Mouse (Mus musculus): Measurements from ENCODE around the gene Gna14. TPM values are rescaled to one million over a fixed set of nuclear protein-coding genes. Genes with fewer than 3 reads are reported as not detected.

Gene Gna14
- 1.3 TPM in 2 replicates for polyA plus RNA-seq (2015; fragmentation: Nextera tagmentation; extraction: Ambion mirVana)

DNA sequence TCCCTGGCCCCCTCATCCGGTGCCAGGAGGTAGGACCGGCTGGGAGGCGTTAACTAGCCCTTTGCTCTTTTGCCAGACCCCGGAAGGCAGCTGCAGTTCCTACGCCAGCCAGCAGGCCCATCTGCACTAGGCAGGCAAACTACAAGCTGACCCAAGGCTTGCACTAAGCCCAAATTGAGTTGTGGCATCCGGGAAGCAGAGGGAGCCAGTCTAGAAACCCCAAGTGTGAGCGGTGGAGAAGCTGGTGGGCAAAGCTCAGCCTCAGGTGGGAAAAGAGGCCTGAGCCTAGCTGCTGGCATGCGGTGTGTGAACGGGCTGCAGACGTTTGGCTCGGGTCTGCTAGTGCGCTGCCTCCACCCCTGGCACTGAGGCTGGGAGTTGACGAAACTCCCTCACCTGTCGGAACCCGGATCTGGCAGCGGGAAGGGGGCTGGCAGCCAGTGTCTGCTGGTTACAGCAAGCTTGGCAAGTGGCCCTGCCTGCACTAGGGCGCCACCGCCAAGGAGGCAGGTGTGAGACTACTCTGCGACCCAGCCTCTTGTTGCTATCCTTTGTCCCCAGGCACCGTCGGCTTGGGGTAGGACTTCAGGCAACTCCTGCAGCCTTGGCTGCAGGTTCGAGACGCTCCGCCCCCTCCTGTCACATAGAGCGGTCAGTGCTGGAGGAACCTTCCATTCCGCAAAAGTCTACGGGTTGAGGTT, at the start of gene Gna14:
TSS of gene Gna14 (plus strand) at position 232 of the 701 bp plus-strand sequence.
- Histone ChIP-seq H3K36me3 (no peaks in the 10 kb centered on the region), H3K4me2 (replicated peaks) (peak within 1 kb of the TSS; percentile 66), H3K27ac (replicated peaks) (no peak within 1 kb of the TSS), H3K9ac (replicated peaks) (peak within 1 kb of the TSS; percentile 34; the same call in 1 of the 2 replicates), H3K4me1 (peaks cover 22% of the 10 kb centered on the region), H3K4me3 (peak within 1 kb of the TSS; percentile 42), H3K9me3 (no peaks in the 10 kb centered on the region), H3K27me3 (peaks cover 33% of the 10 kb centered on the region)
- WGBS: 2% methylated on average over 27 of the region's 27 CpGs
- peak; percentile 75 for ATAC-seq (replicated peaks)

DNA sequence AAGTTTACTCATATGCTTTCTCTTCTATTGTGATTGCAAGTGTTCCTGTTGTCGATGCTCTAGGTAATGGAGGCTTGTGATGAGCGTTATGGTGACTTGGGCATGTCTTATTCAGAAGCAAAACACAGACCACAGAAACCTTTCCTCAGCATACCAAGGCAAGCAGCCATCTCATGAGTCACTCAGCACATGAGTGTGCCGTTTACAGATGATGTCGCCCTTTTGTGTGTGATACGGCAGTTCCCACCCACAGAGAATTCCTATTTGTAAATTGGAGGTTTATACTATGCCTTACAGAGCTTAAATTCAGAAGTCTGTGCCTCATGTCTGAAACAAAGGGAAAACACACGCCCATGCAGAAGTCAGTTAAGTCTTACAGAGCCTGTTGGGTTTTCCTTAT, 49.0 kb upstream of the Gna14 start:
- Histone ChIP-seq H3K9ac (replicated peaks) (no peak overlapping the region), H3K4me2 (replicated peaks) (no peak overlapping the region), H3K4me3 (no peak overlapping the region), H3K9me3 (no peaks in the 10 kb centered on the region), H3K27ac (replicated peaks) (no peak overlapping the region), H3K36me3 (no peaks in the 10 kb centered on the region), H3K27me3 (no peaks in the 10 kb centered on the region), H3K4me1 (peaks cover 20% of the 10 kb centered on the region)
- 30% methylated on average over 6 of the region's 6 CpGs for WGBS
- no peak; the same call in 1 of the 2 replicates for ATAC-seq (replicated peaks)

DNA sequence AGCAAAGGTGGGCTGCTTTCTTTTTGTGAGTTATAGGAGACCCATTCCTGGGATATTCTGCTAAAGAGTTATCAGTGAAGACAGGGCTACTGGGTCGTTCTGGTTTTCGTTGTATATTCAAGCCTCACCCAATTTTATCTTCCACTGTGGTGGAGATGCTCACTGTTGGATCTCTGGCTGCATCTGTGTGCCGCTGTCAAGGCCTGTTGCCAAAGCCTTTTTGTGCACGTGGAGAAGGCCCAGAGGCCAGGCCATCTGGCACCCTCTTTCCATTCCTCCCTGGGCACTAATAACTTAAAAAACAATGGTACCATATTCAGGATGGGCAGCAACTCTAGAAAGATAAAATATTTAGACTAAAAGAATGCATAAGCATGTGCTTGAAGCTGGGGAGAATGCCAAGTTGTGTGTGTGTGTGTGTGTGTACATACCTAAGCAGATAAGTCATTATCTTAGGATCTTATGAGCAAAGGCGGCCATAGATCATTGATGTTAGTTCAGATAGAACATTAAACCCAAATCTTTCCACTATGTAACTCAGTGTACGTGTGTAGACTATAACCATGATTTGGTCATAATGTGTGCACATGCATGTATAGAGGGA, 45.3 kb upstream of the Gna14 start:
- Histone ChIP-seq H3K27me3 (no peaks in the 10 kb centered on the region), H3K4me2 (replicated peaks) (no peak overlapping the region), H3K9me3 (no peaks in the 10 kb centered on the region), H3K27ac (replicated peaks) (no peak overlapping the region), H3K4me3 (no peak overlapping the region), H3K4me1 (peaks cover 9% of the 10 kb centered on the region), H3K9ac (replicated peaks) (no peak overlapping the region), H3K36me3 (no peaks in the 10 kb centered on the region)
- ATAC-seq (replicated peaks): no peak
- 80% methylated on average over 6 of the region's 6 CpGs for WGBS

DNA sequence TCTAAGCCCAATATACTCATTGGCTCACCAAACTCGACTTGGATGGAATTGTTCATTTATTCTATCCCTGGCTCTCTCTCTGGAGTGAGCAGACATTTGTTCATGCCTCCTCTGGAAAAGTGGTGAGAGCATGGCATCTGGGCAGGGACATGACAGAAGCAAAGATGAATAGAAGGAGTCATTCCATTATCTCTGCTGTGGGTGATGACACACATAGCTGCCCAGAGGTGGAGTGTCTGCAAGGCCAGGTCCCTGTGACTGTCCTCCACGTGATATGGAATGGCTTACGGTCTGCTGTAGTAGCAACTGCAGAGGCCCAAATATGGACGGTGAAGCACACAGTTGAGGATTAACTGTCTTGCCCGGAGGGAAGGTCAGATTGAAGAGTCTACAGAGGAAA, 41.2 kb upstream of the Gna14 start:
- no peaks in the 10 kb centered on the region for H3K36me3 ChIP-seq
- no peak overlapping the region for H3K4me3 ChIP-seq
- no peak overlapping the region for H3K27ac ChIP-seq (replicated peaks)
- H3K9ac ChIP-seq (replicated peaks): no peak overlapping the region
- H3K9me3 ChIP-seq: no peaks in the 10 kb centered on the region
- no peak overlapping the region for H3K4me2 ChIP-seq (replicated peaks)
- H3K27me3 ChIP-seq: no peaks in the 10 kb centered on the region
- no peak for ATAC-seq (replicated peaks)
- no peaks in the 10 kb centered on the region for H3K4me1 ChIP-seq
- 91% methylated on average over 5 of the region's 5 CpGs for WGBS

- 92% methylated on average over 6 of the region's 6 CpGs for WGBS
- ATAC-seq (replicated peaks): no peak
- Histone ChIP-seq H3K27ac (replicated peaks) (no peak overlapping the region), H3K9me3 (no peaks in the 10 kb centered on the region), H3K4me3 (no peak overlapping the region), H3K36me3 (no peaks in the 10 kb centered on the region), H3K27me3 (no peaks in the 10 kb centered on the region), H3K4me2 (replicated peaks) (no peak overlapping the region), H3K9ac (replicated peaks) (no peak overlapping the region), H3K4me1 (no peaks in the 10 kb centered on the region)
These were observed 32.5 kb upstream of the Gna14 start for GRCm38 (mm10) chr19:16403101-16403500.

GRCm38 (mm10) chr19:16407727-16408126, 27.8 kb upstream of the Gna14 start:
- H3K4me1 ChIP-seq: no peaks in the 10 kb centered on the region
- no peak overlapping the region for H3K4me2 ChIP-seq (replicated peaks)
- WGBS: 89% methylated on average over 1 of the region's 1 CpGs
- no peaks in the 10 kb centered on the region for H3K9me3 ChIP-seq
- no peak overlapping the region for H3K4me3 ChIP-seq
- ATAC-seq (replicated peaks): no peak
- no peaks in the 10 kb centered on the region for H3K36me3 ChIP-seq
- H3K27ac ChIP-seq (replicated peaks): no peak overlapping the region
- no peak overlapping the region for H3K9ac ChIP-seq (replicated peaks)
- H3K27me3 ChIP-seq: no peaks in the 10 kb centered on the region

- H3K27ac ChIP-seq (replicated peaks): no peak overlapping the region
- H3K36me3 ChIP-seq: no peaks in the 10 kb centered on the region
- H3K9ac ChIP-seq (replicated peaks): no peak overlapping the region
- no peak for ATAC-seq (replicated peaks)
- H3K9me3 ChIP-seq: no peaks in the 10 kb centered on the region
- no peak overlapping the region for H3K4me2 ChIP-seq (replicated peaks)
- no peaks in the 10 kb centered on the region for H3K4me1 ChIP-seq
- H3K27me3 ChIP-seq: no peaks in the 10 kb centered on the region
- no peak overlapping the region for H3K4me3 ChIP-seq
These were observed 24.3 kb upstream of the Gna14 start for GRCm38 (mm10) chr19:16411302-16411701.

- Histone ChIP-seq H3K4me1 (no peaks in the 10 kb centered on the region), H3K4me2 (replicated peaks) (no peak overlapping the region), H3K27ac (replicated peaks) (no peak overlapping the region), H3K9me3 (no peaks in the 10 kb centered on the region), H3K27me3 (no peaks in the 10 kb centered on the region), H3K9ac (replicated peaks) (no peak overlapping the region), H3K36me3 (no peaks in the 10 kb centered on the region), H3K4me3 (no peak overlapping the region)
- WGBS: 93% methylated on average over 5 of the region's 5 CpGs
- no peak for ATAC-seq (replicated peaks)
These were observed 17.4 kb upstream of the Gna14 start for GRCm38 (mm10) chr19:16418086-16418663.

DNA sequence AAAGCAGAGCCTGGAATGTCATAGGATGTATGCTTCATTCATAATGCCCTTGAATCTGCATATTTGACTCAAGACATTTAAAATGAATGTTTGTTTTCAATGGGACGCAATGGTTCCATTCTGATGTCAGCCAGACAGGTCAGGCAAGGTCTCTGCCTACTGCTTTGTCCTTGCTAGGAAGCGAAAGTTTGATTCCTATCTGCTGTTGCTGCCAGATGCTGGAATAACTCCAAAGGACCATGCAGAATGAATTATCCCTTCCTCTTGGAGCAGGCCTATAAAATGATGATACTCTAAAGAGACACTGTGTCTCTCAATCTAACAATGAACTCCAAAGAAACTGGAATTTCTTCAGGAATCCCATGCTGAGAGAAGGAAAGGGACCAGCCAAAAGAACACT, 10.0 kb upstream of the Gna14 start:
- H3K4me1 ChIP-seq: no peaks in the 10 kb centered on the region
- ATAC-seq (replicated peaks): no peak
- H3K36me3 ChIP-seq: no peaks in the 10 kb centered on the region
- no peak overlapping the region for H3K4me3 ChIP-seq
- no peak overlapping the region for H3K9ac ChIP-seq (replicated peaks)
- H3K4me2 ChIP-seq (replicated peaks): no peak overlapping the region
- no peaks in the 10 kb centered on the region for H3K9me3 ChIP-seq
- no peaks in the 10 kb centered on the region for H3K27me3 ChIP-seq
- no peak overlapping the region for H3K27ac ChIP-seq (replicated peaks)
- WGBS: 91% methylated on average over 2 of the region's 2 CpGs

GRCm38 (mm10) chr19:16431368-16431767, 4.2 kb upstream of the Gna14 start:
- Histone ChIP-seq H3K4me2 (replicated peaks) (no peak overlapping the region), H3K4me1 (peaks cover 16% of the 10 kb centered on the region), H3K4me3 (no peak overlapping the region), H3K9me3 (no peaks in the 10 kb centered on the region), H3K27ac (replicated peaks) (no peak overlapping the region), H3K9ac (replicated peaks) (no peak overlapping the region), H3K36me3 (no peaks in the 10 kb centered on the region), H3K27me3 (peaks cover 12% of the 10 kb centered on the region)
- no peak for ATAC-seq (replicated peaks)
- 83% methylated on average over 8 of the region's 8 CpGs for WGBS

DNA sequence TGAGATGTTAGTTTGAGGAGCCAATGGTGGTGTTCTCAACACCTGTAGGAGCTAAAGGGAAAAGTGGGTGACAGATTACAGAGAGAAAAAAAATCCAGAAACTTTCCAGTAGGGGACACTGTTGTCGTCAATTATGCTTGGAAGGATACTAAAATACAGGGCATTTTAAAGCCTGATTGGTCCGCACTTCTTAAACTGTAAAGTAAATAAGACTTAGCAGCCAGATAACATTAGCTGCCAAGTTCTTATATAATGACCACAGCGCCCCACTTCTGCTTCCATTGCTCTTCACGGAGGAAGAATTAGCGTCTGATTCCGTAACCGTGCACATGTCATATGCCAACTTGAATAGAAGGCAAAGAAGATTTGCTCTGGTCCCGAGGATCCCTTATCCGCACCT, 683 bp upstream of the Gna14 start:
- WGBS: 18% methylated on average over 9 of the region's 9 CpGs

DNA sequence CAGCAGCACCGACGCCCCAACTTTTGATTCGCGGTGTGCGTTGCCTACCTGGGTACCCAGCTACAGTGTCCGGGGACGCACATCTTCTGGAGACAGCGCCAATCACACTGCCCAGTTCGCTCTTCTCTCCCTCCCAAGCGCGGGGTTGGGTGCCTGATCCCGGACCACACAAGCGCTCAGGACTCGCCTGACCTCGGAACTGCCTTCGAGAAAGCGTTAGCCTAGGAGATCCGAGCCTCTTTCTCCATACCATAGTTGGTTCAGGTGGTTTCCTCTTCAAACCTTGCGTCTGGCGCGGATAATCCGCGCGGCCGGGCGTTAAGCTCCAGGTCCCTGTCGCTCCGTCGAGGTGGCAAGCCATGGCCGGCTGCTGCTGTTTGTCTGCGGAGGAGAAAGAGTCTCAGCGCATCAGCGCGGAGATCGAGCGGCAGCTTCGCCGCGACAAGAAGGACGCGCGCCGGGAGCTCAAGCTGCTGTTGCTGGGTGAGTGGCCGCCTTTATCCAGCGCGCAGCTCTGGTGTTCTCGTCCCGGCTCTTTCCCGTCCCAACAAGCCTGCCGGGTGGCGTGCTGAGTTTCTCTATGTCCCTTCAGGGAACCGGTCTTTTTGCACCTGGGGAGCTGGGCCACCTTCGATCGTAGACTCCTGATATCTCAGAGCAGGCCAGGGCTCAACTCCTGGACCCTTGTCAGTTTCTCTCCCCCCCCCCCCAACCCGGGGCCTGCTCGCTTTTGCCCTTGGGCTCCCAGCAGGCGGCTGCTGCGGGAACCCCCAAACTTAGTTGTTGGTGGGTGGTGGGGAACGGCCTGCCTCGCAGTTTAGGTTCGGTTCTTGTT, 990 bp downstream of the Gna14 start:
- Histone ChIP-seq H3K27ac (replicated peaks) (no peak overlapping the region), H3K36me3 (no peaks in the 10 kb centered on the region), H3K4me2 (replicated peaks) (peak overlapping the region; percentile 66), H3K4me3 (peak overlapping the region; percentile 42), H3K9me3 (no peaks in the 10 kb centered on the region), H3K4me1 (peaks cover 22% of the 10 kb centered on the region), H3K9ac (replicated peaks) (peak overlapping the region; percentile 34; the same call in 1 of the 2 replicates), H3K27me3 (peaks cover 33% of the 10 kb centered on the region)
- 3% methylated on average over 61 of the region's 61 CpGs for WGBS
- ATAC-seq (replicated peaks): peak; percentile 47

More for the DNA sequence above, 683 bp upstream of the Gna14 start:
- Histone ChIP-seq H3K27me3 (peaks cover 33% of the 10 kb centered on the region), H3K36me3 (no peaks in the 10 kb centered on the region), H3K27ac (replicated peaks) (no peak overlapping the region), H3K9ac (replicated peaks) (no peak overlapping the region), H3K4me2 (replicated peaks) (peak overlapping the region; percentile 66), H3K4me1 (peaks cover 22% of the 10 kb centered on the region), H3K4me3 (peak overlapping the region; percentile 42), H3K9me3 (no peaks in the 10 kb centered on the region)
- no peak for ATAC-seq (replicated peaks)
